Mouse (Mus musculus): Measurements from ENCODE around the gene Rab21. TPM values are rescaled to one million over a fixed set of nuclear protein-coding genes. Genes with fewer than 3 reads are reported as not detected.

Gene Rab21
- polyA plus RNA-seq, 1 experiment from 2014 or later: 15.9 TPM

DNA sequence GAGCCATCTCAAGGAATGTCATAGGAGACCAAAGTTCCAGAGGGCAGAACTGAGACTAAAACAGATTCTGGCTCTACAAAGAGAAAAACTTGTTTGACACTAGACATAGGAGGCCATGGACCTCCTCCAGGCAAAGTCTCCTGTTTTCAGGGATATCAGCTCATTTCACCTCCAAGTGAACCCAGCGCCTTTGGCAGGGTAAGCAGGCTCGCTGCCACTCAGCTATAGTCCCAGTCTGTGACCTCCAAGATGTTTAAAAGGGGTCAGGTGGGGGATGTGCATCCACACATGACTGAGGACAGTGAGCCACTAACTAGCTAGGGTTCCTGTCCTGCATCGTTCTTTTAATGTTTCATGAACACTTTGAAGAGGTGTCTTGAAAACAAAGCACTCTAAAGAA lies 2.7 kb downstream of the Rab21 start:
- Histone ChIP-seq H3K36me3 (ENCODE audit: control insufficient read depth, insufficient read depth) (no peaks in the 10 kb centered on the region), H3K27ac (ENCODE audit: low read depth, low read length) (peak overlapping the region; percentile 37; the same call in 1 of the 2 replicates), H3K4me3 (ENCODE audit: low read depth, low read length) (no peak overlapping the region), H3K9me3 (ENCODE audit: control insufficient read depth) (no peaks in the 10 kb centered on the region), H3K27me3 (replicated peaks; ENCODE audit: control insufficient read depth, insufficient read depth, low read length) (no peaks in the 10 kb centered on the region), H3K4me2 (replicated peaks; ENCODE audit: low read depth) (0 out of 2 replicates have a peak overlapping the region, but pooled peaks have one; percentile 85), H3K4me1 (replicated peaks; ENCODE audit: control insufficient read depth, insufficient read depth, low read length) (0 out of 2 replicates have a peak, but pooled peaks cover 12% of the 10 kb centered on the region), H3K9ac (ENCODE audit: low read depth, low read length) (peak overlapping the region; percentile 19; the same call in 1 of the 2 replicates)
- ATAC-seq: no peak
- 44% methylated on average over 3 of the region's 3 CpGs for WGBS
- TF ChIP-seq CTCF (IDR thresholded peaks at IDR 0.05; ENCODE audit: low read depth): no peak

DNA sequence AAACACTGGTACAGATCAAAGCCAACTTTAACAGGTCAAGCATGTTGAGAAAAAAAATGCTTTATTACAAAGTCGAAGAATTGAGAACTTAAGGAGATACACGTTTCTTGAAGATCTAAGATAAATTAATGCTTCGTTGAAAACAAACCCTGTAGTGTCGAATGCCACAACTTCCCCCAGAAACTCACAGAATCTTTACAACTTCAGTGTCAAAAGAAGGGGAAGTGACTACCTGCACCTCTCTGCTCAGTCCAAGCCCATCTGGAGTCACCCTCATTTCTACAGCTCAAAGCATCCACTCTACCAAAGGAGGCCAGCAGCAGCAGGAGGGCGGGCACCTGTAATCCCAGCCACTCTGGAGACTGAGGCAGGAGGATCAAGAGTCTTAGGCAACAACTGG lies 3.2 kb downstream of the Rab21 start:
- Histone ChIP-seq H3K4me3 (ENCODE audit: low read depth, low read length) (no peak overlapping the region), H3K9ac (ENCODE audit: low read depth, low read length) (no peak overlapping the region), H3K4me1 (replicated peaks; ENCODE audit: control insufficient read depth, insufficient read depth, low read length) (0 out of 2 replicates have a peak, but pooled peaks cover 12% of the 10 kb centered on the region), H3K36me3 (ENCODE audit: control insufficient read depth, insufficient read depth) (no peaks in the 10 kb centered on the region), H3K27ac (ENCODE audit: low read depth, low read length) (no peak overlapping the region), H3K27me3 (replicated peaks; ENCODE audit: control insufficient read depth, insufficient read depth, low read length) (no peaks in the 10 kb centered on the region), H3K4me2 (replicated peaks; ENCODE audit: low read depth) (0 out of 2 replicates have a peak overlapping the region, but pooled peaks have one; percentile 9), H3K9me3 (ENCODE audit: control insufficient read depth) (no peaks in the 10 kb centered on the region)
- TF ChIP-seq CTCF (IDR thresholded peaks at IDR 0.05; ENCODE audit: low read depth): no peak
- WGBS: 81% methylated on average over 5 of the region's 5 CpGs
- no peak for ATAC-seq

DNA sequence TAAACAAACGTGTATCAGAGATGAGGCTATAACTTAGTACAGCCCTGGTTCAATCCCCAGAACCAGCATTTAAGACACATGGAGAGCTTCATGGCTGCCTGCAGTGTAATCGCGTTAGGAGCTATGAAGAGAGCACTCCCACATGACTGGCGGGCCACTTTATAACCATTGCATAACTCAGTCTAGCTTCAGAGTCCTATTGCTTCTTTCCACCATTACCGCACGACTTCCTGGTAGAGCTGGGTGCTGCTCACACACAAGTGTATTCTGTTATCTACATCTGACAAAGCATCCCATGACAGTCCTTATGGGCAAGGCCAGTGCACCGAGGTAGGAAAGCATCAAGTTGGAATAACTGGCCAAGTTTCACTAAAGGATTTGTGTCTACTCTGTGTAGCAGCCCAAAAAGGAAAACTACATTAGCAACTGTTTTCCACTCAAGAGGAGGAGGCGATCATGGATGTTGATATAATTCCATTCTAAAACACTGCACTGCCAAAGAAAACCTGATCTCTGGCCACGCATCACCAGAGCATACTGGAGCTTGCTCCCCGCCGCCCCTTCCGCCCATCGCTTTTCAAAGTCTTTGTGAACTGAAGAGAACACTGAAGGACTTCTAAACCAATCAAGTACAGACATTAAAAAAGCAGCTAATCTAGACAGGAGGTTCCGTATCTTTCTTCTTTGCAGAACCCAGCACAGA lies 4.0 kb downstream of the Rab21 start:
- Histone ChIP-seq H3K4me2 (replicated peaks; ENCODE audit: low read depth) (no peak overlapping the region), H3K4me1 (replicated peaks; ENCODE audit: control insufficient read depth, insufficient read depth, low read length) (0 out of 2 replicates have a peak, but pooled peaks cover 11% of the 10 kb centered on the region), H3K27me3 (replicated peaks; ENCODE audit: control insufficient read depth, insufficient read depth, low read length) (no peaks in the 10 kb centered on the region), H3K9ac (ENCODE audit: low read depth, low read length) (no peak overlapping the region), H3K4me3 (ENCODE audit: low read depth, low read length) (no peak overlapping the region), H3K9me3 (ENCODE audit: control insufficient read depth) (no peaks in the 10 kb centered on the region), H3K36me3 (ENCODE audit: control insufficient read depth, insufficient read depth) (no peaks in the 10 kb centered on the region), H3K27ac (ENCODE audit: low read depth, low read length) (peak overlapping the region; percentile 65)
- WGBS: 66% methylated on average over 14 of the region's 14 CpGs
- no peak for TF ChIP-seq CTCF (IDR thresholded peaks at IDR 0.05; ENCODE audit: low read depth)
- ATAC-seq: peak; percentile 80

DNA sequence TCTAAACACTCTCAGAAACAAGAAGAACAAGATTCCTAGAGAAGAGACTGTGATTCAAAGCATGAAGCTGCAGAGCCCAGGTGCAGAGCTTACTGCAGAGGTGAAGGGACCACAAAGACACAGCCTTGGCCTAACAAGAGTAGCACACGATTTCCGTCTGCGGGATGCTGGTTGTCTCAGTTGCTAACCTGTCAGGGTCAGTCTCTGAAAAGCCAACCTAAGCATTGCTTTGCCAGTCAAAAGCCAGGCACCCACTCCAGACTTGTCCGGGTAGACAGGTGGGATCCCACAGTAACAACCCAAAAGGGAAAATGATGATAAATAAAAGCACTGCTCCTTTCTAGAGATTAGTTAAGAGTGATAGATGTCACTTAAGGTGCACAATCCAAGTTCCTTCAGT lies 6.2 kb downstream of the Rab21 start:
- Histone ChIP-seq H3K9me3 (ENCODE audit: control insufficient read depth) (no peaks in the 10 kb centered on the region), H3K36me3 (ENCODE audit: control insufficient read depth, insufficient read depth) (no peaks in the 10 kb centered on the region; the same call in 1 of the 2 replicates), H3K4me3 (ENCODE audit: low read depth, low read length) (no peak overlapping the region), H3K4me2 (replicated peaks; ENCODE audit: low read depth) (no peak overlapping the region), H3K9ac (ENCODE audit: low read depth, low read length) (no peak overlapping the region), H3K27ac (ENCODE audit: low read depth, low read length) (no peak overlapping the region), H3K4me1 (replicated peaks; ENCODE audit: control insufficient read depth, insufficient read depth, low read length) (0 out of 2 replicates have a peak, but pooled peaks cover 8% of the 10 kb centered on the region), H3K27me3 (replicated peaks; ENCODE audit: control insufficient read depth, insufficient read depth, low read length) (no peaks in the 10 kb centered on the region)
- ATAC-seq: no peak
- TF ChIP-seq CTCF (IDR thresholded peaks at IDR 0.05; ENCODE audit: low read depth): no peak
- 92% methylated on average over 4 of the region's 4 CpGs for WGBS

DNA sequence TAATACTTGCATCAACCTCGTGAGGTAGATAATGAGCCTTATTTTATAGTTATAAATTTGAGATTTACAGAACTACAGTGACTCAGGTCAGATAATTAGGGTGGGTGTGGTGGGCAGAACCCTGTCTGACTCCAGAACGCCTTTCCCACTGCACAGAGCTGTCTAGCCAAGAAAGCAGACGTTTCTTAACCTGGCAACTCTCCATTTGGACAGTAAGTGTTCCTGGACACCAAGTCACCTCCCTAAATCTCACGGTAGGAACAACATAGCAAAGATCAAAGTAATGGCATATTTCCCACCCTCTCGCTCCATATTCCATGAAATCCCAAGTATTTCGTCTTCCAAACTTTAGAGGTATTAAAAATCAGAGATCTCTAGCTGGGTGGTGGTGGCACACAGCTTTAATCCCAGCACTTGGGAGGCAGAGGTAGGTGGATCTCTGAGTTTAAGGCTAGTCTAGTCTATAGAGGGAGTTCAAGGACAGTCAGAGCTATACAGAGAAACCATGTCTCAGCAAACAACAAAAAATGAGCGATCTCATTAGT lies 8.0 kb downstream of the Rab21 start:
- peaks cover 3% of the 10 kb centered on the region; the same call in 1 of the 2 replicates for H3K36me3 ChIP-seq (ENCODE audit: control insufficient read depth, insufficient read depth)
- no peak overlapping the region for H3K4me2 ChIP-seq (replicated peaks; ENCODE audit: low read depth)
- 71% methylated on average over 7 of the region's 7 CpGs for WGBS
- TF ChIP-seq CTCF (IDR thresholded peaks at IDR 0.05; ENCODE audit: low read depth): no peak
- H3K9ac ChIP-seq (ENCODE audit: low read depth, low read length): no peak overlapping the region
- 0 out of 2 replicates have a peak, but pooled peaks cover 4% of the 10 kb centered on the region for H3K4me1 ChIP-seq (replicated peaks; ENCODE audit: control insufficient read depth, insufficient read depth, low read length)
- no peak for ATAC-seq
- H3K27me3 ChIP-seq (replicated peaks; ENCODE audit: control insufficient read depth, insufficient read depth, low read length): no peaks in the 10 kb centered on the region
- H3K4me3 ChIP-seq (ENCODE audit: low read depth, low read length): no peak overlapping the region
- no peaks in the 10 kb centered on the region for H3K9me3 ChIP-seq (ENCODE audit: control insufficient read depth)
- H3K27ac ChIP-seq (ENCODE audit: low read depth, low read length): no peak overlapping the region

DNA sequence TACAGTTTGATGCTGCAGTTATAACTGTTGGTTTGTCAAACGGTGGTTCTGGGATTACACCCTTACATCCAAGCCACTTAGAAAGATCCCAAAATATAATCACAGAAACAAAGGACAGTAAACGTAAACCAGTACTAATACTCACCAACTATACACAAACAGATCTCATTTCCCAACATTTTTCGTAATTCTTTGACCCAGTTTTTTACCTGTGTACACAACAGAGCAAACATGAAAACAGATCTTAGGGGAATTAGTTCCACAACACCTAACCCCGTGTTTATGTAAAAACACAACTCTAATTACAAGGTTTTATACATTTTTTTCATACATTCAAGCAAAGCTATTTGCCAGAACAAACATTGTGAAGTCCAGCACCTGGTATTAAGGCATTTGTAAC lies 16.7 kb downstream of the Rab21 start:
- Histone ChIP-seq H3K36me3 (ENCODE audit: control insufficient read depth, insufficient read depth) (peaks cover 53% of the 10 kb centered on the region), H3K27me3 (replicated peaks; ENCODE audit: control insufficient read depth, insufficient read depth, low read length) (no peaks in the 10 kb centered on the region), H3K4me2 (replicated peaks; ENCODE audit: low read depth) (no peak overlapping the region), H3K9ac (ENCODE audit: low read depth, low read length) (no peak overlapping the region), H3K9me3 (ENCODE audit: control insufficient read depth) (no peaks in the 10 kb centered on the region), H3K27ac (ENCODE audit: low read depth, low read length) (no peak overlapping the region), H3K4me3 (ENCODE audit: low read depth, low read length) (no peak overlapping the region), H3K4me1 (replicated peaks; ENCODE audit: control insufficient read depth, insufficient read depth, low read length) (no peaks in the 10 kb centered on the region)
- no peak for ATAC-seq
- TF ChIP-seq CTCF (IDR thresholded peaks at IDR 0.05; ENCODE audit: low read depth): no peak
- WGBS: 86% methylated on average over 4 of the region's 4 CpGs
